Mouse (Mus musculus): ENCODE results near the gene Rtp1. TPM values are rescaled to one million over a fixed set of nuclear protein-coding genes. Genes with fewer than 3 reads are reported as not detected.

Rtp1 gene
- polyA plus RNA-seq (2015; fragmentation: Nextera tagmentation; extraction: Ambion mirVana), result 0.04 TPM in 1 of 2 replicates, not detected in the other

DNA sequence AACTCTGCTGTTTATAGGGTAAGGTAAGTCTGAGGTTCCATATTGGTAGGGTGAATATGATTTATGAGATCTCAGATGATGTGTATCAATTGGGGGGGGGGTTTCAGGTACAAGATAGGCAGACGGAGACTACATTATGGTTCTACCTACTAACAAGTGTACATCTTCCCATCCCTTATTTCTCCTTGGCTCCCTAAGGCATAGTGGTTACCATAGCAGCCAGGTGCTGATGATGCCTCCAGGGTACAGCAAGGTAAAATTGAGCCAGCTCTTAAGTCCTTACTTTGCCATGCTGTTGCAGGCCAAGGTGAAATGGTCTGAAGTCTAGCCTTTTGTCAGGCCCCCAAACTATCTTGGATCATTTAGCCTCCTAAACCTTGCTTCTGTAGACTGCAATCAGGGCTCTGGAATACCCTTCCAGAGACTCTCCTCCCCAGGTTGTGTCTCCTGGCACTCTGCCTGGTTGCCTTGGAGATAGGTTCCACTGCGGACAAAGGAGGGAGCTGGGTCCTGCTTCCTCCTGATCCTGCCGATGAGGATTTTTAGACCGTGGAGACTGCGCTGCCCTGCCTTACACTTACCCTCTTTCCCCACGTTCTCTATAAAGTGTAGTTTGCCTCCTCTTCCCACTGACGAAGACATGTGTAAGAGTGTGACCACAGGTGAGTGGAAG is at the start of gene Rtp1:
Gene Rtp1 (plus strand): TSS at position 487 of the 673 bp plus-strand sequence.
- no peak for ATAC-seq (ENCODE audit: insufficient read depth, low FRiP score)
- no peak within 1 kb of the TSS for H3K27ac ChIP-seq (ENCODE audit: low read length)
- 82% methylated on average over 7 of the region's 7 CpGs for WGBS

DNA sequence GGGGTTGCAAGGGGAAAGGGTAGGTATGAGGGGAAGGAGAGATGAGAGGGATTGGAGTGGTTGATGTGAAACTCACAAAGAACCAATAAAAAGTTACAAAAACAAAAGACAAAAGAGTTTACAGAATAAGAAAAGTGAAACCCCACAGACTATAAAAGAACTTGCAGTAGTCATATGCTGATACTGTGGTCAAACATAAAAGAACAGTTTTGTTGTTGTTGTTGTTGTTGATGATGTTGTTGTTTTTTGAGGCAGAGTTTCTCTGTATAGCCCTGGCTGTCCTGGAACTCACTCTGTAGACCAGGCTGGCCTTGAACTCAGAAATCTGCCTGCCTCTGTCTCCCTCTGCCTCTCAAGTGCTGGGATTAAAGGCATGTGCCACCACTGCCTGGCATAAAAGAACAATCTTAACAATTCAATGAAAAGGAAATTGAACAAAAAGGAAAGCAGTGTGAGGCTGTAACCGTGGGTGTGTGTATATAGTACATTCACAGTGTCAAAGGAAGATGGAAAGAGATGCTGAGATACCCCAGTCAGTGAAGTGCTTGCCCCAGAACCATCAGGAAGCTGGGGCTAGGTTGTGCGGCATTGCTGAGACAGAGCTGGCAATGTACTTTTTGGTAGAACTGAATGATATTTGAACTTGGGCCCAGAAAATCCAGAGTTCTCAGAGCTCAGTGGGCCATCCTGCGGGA is 49.2 kb upstream of the Rtp1 start:
- Histone ChIP-seq H3K27me3 (ENCODE audit: control insufficient read depth, insufficient read depth, low read length) (no peaks in the 10 kb centered on the region; the same call in 1 of the 2 replicates), H3K9ac (ENCODE audit: low read length) (no peak overlapping the region), H3K9me3 (replicated peaks; ENCODE audit: control insufficient read depth, low read length) (no peaks in the 10 kb centered on the region), H3K4me3 (replicated peaks; ENCODE audit: low read length) (no peak overlapping the region), H3K27ac (ENCODE audit: low read length) (no peak overlapping the region), H3K4me2 (ENCODE audit: low read depth, low read length) (no peak overlapping the region), H3K4me1 (ENCODE audit: control insufficient read depth, insufficient read depth, low read length) (no peaks in the 10 kb centered on the region), H3K36me3 (ENCODE audit: control insufficient read depth, insufficient read depth, low read length) (no peaks in the 10 kb centered on the region)
- no peak for ATAC-seq (ENCODE audit: insufficient read depth, low FRiP score)
- WGBS, result 74% methylated on average over 3 of the region's 3 CpGs

More for the DNA sequence above, at the start of gene Rtp1:
- no peak within 1 kb of the TSS for H3K4me2 ChIP-seq (ENCODE audit: low read depth, low read length)
- H3K4me3 ChIP-seq (replicated peaks; ENCODE audit: low read length), result no peak within 1 kb of the TSS
- H3K9me3 ChIP-seq (replicated peaks; ENCODE audit: control insufficient read depth, low read length), result no peaks in the 10 kb centered on the region
- no peaks in the 10 kb centered on the region for H3K4me1 ChIP-seq (ENCODE audit: control insufficient read depth, insufficient read depth, low read length)
- no peaks in the 10 kb centered on the region for H3K36me3 ChIP-seq (ENCODE audit: control insufficient read depth, insufficient read depth, low read length)
- no peaks in the 10 kb centered on the region for H3K27me3 ChIP-seq (ENCODE audit: control insufficient read depth, insufficient read depth, low read length)
- H3K9ac ChIP-seq (ENCODE audit: low read length), result no peak within 1 kb of the TSS

DNA sequence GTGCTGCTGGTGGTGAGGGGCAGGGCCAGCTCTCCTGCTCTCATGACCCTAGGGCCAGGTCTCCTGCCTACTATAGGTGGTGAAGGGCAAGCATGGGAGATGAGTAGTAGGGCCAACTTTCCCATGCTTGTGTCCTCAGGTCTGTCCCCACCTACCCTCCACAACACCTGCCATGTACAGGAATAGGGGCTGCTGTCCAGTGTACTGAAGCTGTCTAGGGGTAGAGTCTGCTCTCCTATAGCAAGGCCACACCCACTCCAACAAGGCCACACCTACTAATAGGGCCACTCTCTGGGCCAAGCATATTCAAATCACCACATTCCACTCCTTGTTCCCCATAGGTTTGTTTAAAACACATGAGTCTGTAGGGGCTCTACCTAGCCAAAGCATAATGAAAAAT is 44.6 kb upstream of the Rtp1 start:
- no peak overlapping the region for H3K4me2 ChIP-seq (ENCODE audit: low read depth, low read length)
- H3K36me3 ChIP-seq (ENCODE audit: control insufficient read depth, insufficient read depth, low read length), result no peaks in the 10 kb centered on the region
- no peaks in the 10 kb centered on the region for H3K4me1 ChIP-seq (ENCODE audit: control insufficient read depth, insufficient read depth, low read length)
- 0 out of 2 replicates have a peak, but pooled peaks cover 4% of the 10 kb centered on the region for H3K9me3 ChIP-seq (replicated peaks; ENCODE audit: control insufficient read depth, low read length)
- no peak overlapping the region for H3K4me3 ChIP-seq (replicated peaks; ENCODE audit: low read length)
- no peak overlapping the region for H3K9ac ChIP-seq (ENCODE audit: low read length)
- no peak overlapping the region for H3K27ac ChIP-seq (ENCODE audit: low read length)
- H3K27me3 ChIP-seq (ENCODE audit: control insufficient read depth, insufficient read depth, low read length), result no peaks in the 10 kb centered on the region
- ATAC-seq (ENCODE audit: insufficient read depth, low FRiP score), result no peak

DNA sequence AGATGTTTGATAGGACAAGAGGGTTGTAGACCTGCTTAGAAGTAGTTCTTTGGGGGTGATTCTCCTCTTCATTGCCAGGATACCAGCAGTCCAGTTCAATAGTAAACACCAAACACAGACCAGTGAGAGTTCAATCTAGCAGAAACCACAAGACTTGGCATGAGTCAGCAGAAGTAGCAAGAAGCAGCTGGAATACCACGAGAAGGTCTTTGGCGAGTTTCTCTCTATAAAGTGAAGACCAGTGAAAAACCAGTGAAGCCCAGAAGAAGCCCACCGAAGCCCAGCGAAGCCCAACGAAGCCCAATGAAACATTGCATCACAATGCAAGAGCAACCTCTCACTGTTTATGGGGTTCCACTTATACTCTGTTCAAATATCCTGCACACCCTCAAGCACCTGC is 31.0 kb upstream of the Rtp1 start:
- Histone ChIP-seq H3K4me3 (replicated peaks; ENCODE audit: low read length) (no peak overlapping the region), H3K4me1 (ENCODE audit: control insufficient read depth, insufficient read depth, low read length) (0 out of 2 replicates have a peak, but pooled peaks cover 1% of the 10 kb centered on the region), H3K9ac (ENCODE audit: low read length) (no peak overlapping the region), H3K9me3 (replicated peaks; ENCODE audit: control insufficient read depth, low read length) (no peaks in the 10 kb centered on the region), H3K27ac (ENCODE audit: low read length) (no peak overlapping the region), H3K4me2 (ENCODE audit: low read depth, low read length) (no peak overlapping the region), H3K27me3 (ENCODE audit: control insufficient read depth, insufficient read depth, low read length) (no peaks in the 10 kb centered on the region), H3K36me3 (ENCODE audit: control insufficient read depth, insufficient read depth, low read length) (no peaks in the 10 kb centered on the region)
- ATAC-seq (ENCODE audit: insufficient read depth, low FRiP score), result no peak
- WGBS, result 83% methylated on average over 5 of the region's 5 CpGs

DNA sequence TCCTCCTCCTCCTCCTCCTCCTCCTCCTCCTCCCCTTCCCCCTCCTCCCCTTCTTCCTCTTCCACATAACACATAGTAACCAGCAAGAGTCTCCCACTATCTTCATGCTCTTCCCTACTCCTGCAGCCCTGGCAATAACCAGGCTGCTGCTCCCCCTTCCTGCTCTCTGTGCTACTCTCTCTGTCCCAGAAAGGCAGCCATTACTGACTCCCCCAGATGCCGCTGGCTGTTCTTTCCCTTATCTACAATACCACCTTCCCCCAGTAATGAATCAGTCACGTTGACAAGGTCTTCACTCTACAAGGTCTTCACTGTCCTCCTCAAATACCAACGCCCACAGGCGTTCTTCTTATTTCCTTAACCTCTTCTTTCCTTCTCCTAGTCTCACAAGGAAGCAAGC is 27.5 kb upstream of the Rtp1 start:
- H3K9ac ChIP-seq (ENCODE audit: low read length), result no peak overlapping the region
- no peaks in the 10 kb centered on the region for H3K27me3 ChIP-seq (ENCODE audit: control insufficient read depth, insufficient read depth, low read length)
- no peaks in the 10 kb centered on the region for H3K9me3 ChIP-seq (replicated peaks; ENCODE audit: control insufficient read depth, low read length)
- H3K27ac ChIP-seq (ENCODE audit: low read length), result no peak overlapping the region
- H3K36me3 ChIP-seq (ENCODE audit: control insufficient read depth, insufficient read depth, low read length), result no peaks in the 10 kb centered on the region
- no peak overlapping the region for H3K4me3 ChIP-seq (replicated peaks; ENCODE audit: low read length)
- H3K4me2 ChIP-seq (ENCODE audit: low read depth, low read length), result no peak overlapping the region
- 23% methylated on average over 4 of the region's 4 CpGs for whole genome bisulfite sequencing
- ATAC-seq (ENCODE audit: insufficient read depth, low FRiP score), result no peak
- 0 out of 2 replicates have a peak, but pooled peaks cover 3% of the 10 kb centered on the region for H3K4me1 ChIP-seq (ENCODE audit: control insufficient read depth, insufficient read depth, low read length)

DNA sequence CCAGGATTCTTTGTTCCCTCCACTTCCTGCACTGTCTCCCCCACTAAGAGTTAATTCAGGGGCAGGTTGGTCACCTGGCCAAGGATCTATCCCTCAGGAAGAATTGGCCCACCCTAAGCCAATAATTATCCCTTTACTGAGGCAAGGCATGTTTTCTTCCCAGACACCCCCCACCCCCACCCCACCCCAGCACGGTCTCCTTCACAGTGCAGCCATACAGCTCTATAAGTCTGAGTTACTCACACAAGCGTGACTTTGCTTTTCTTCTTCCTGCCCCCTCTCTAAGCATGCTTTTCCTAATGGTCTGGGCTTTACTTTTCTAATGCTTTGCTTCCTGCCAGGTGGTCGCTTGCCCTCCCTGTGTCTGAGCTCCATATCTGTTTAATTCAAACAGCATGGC is 27.0 kb upstream of the Rtp1 start:
- Histone ChIP-seq H3K4me3 (replicated peaks; ENCODE audit: low read length) (no peak overlapping the region), H3K4me1 (ENCODE audit: control insufficient read depth, insufficient read depth, low read length) (0 out of 2 replicates have a peak, but pooled peaks cover 3% of the 10 kb centered on the region), H3K9ac (ENCODE audit: low read length) (no peak overlapping the region), H3K9me3 (replicated peaks; ENCODE audit: control insufficient read depth, low read length) (no peaks in the 10 kb centered on the region), H3K27me3 (ENCODE audit: control insufficient read depth, insufficient read depth, low read length) (no peaks in the 10 kb centered on the region), H3K27ac (ENCODE audit: low read length) (no peak overlapping the region), H3K36me3 (ENCODE audit: control insufficient read depth, insufficient read depth, low read length) (no peaks in the 10 kb centered on the region), H3K4me2 (ENCODE audit: low read depth, low read length) (no peak overlapping the region)
- WGBS, result 48% methylated on average over 3 of the region's 3 CpGs
- ATAC-seq (ENCODE audit: insufficient read depth, low FRiP score), result no peak

DNA sequence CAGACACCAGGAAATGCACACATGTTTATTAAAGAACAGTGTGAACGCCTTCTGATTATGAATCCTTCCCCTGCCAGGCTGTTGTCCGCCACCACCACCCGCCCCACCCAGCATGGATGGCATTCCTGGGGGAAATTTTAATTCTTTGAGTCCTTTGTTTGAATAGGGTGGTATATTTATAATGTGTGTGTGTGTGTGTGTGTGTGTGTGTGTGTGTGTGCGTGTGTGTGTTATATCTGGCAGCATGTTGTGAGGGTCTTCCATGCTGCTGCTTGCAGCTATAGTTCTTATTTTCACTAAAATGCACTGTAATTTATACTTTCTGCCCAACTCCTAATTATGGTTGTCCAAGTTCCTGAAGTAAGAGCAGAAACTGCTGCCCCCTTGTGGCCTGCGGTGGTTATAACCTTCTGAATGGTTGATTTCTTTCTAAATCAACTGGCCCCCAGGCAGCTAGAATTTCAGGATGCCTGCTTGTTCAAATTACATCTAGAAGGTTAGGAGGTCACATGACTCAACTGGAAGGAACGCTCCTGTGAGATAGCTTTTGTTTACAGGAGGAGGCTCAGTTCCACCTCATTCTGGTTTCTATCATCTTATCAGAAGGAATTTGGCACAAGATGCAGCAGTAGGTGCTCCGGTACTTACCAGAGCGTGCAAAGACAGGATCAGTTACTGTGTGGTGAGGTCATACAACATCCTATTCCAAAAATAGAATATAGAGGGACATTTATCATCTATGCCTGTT is 25.8 kb upstream of the Rtp1 start:
- H3K9ac ChIP-seq (ENCODE audit: low read length), result no peak overlapping the region
- no peaks in the 10 kb centered on the region for H3K9me3 ChIP-seq (replicated peaks; ENCODE audit: control insufficient read depth, low read length)
- 34% methylated on average over 8 of the region's 8 CpGs for WGBS
- H3K4me3 ChIP-seq (replicated peaks; ENCODE audit: low read length), result no peak overlapping the region
- no peak for ATAC-seq (ENCODE audit: insufficient read depth, low FRiP score)
- H3K4me1 ChIP-seq (ENCODE audit: control insufficient read depth, insufficient read depth, low read length), result 0 out of 2 replicates have a peak, but pooled peaks cover 3% of the 10 kb centered on the region
- H3K36me3 ChIP-seq (ENCODE audit: control insufficient read depth, insufficient read depth, low read length), result no peaks in the 10 kb centered on the region
- H3K27ac ChIP-seq (ENCODE audit: low read length), result no peak overlapping the region
- no peak overlapping the region for H3K4me2 ChIP-seq (ENCODE audit: low read depth, low read length)
- no peaks in the 10 kb centered on the region for H3K27me3 ChIP-seq (ENCODE audit: control insufficient read depth, insufficient read depth, low read length)

DNA sequence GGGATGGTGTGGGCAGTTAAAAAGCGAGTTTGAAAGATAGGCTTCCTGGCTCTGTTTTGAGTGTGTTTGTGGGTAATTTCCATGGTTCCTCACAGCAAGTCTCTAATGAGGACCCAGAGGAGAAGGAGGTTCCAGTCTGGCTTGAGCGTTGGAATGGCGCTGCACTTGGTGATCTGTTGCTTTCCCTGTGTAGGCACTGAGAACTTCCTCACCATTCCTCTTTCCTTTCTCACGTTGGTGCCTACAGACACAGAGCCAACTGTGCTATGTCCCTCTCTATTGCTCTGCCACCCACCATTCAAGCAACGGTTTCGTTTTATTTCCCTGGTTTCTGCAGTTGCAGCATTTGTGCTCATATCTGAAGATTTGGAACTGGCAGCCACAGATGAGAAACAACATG is 16.0 kb upstream of the Rtp1 start:
- Histone ChIP-seq H3K9ac (ENCODE audit: low read length) (no peak overlapping the region), H3K9me3 (replicated peaks; ENCODE audit: control insufficient read depth, low read length) (no peaks in the 10 kb centered on the region), H3K4me3 (replicated peaks; ENCODE audit: low read length) (no peak overlapping the region), H3K36me3 (ENCODE audit: control insufficient read depth, insufficient read depth, low read length) (no peaks in the 10 kb centered on the region), H3K4me2 (ENCODE audit: low read depth, low read length) (no peak overlapping the region), H3K27me3 (ENCODE audit: control insufficient read depth, insufficient read depth, low read length) (no peaks in the 10 kb centered on the region), H3K4me1 (ENCODE audit: control insufficient read depth, insufficient read depth, low read length) (peaks cover 7% of the 10 kb centered on the region), H3K27ac (ENCODE audit: low read length) (no peak overlapping the region)
- WGBS, result 79% methylated on average over 6 of the region's 6 CpGs
- ATAC-seq (ENCODE audit: insufficient read depth, low FRiP score), result no peak

DNA sequence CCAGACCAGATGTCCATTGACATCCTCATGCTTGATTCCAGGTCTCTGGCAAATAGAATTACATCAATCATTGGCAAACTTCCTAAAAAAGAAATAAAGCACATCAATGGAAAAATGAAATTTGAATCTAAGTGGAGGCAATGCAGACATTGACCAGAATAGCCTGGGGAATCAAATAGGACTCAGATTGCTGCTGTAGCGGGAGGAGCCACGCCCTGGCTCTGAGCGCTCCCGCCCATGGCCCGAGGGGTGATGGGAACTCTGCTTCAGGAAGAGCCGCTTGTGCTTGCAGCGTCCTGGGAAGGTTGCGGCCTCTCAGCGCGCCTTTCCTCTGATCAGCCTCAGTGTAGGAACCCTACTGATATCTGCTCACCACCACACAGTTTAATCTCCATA is 12.7 kb upstream of the Rtp1 start:
- peaks cover 7% of the 10 kb centered on the region for H3K4me1 ChIP-seq (ENCODE audit: control insufficient read depth, insufficient read depth, low read length)
- H3K27ac ChIP-seq (ENCODE audit: low read length), result no peak overlapping the region
- H3K27me3 ChIP-seq (ENCODE audit: control insufficient read depth, insufficient read depth, low read length), result no peaks in the 10 kb centered on the region
- 31% methylated on average over 10 of the region's 10 CpGs for WGBS
- peak; percentile 87 for ATAC-seq (ENCODE audit: insufficient read depth, low FRiP score)
- no peaks in the 10 kb centered on the region for H3K36me3 ChIP-seq (ENCODE audit: control insufficient read depth, insufficient read depth, low read length)
- peak overlapping the region; percentile 21 for H3K4me3 ChIP-seq (replicated peaks; ENCODE audit: low read length)
- H3K9ac ChIP-seq (ENCODE audit: low read length), result peak overlapping the region; percentile 41; the same call in 1 of the 2 replicates
- H3K4me2 ChIP-seq (ENCODE audit: low read depth, low read length), result peak overlapping the region; percentile 43
- H3K9me3 ChIP-seq (replicated peaks; ENCODE audit: control insufficient read depth, low read length), result no peaks in the 10 kb centered on the region
